Mouse (Mus musculus): ENCODE measurements around the gene Atg4d.

The Atg4d gene

DNA sequence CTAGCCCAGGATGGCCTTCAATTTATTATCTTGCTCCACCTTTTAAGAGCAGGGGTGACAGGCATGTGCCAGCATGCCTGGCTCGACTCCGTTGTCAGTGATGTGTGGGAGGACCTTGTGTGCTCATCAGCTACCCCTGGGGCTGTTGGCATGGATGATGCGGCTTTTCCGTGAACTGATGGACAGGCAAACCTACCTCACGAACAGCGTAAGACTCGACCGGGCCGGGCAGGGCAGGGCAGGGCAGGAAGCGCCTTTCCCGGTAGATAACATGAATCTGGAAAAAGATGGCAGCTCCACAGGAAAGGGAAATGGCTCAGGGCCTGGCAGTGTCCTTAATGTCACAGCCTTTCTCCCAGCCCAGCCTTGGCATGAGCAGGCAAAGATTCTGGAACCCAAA is 59.2 kb downstream of the Atg4d start:
- Histone ChIP-seq H3K4me1 (replicated peaks; ENCODE audit: low read depth, low read length) (peaks cover 65% of the 10 kb centered on the region), H3K36me3 (ENCODE audit: insufficient read depth, low read length) (no peaks in the 10 kb centered on the region), H3K27me3 (ENCODE audit: insufficient read depth, low read length) (peaks cover 11% of the 10 kb centered on the region), H3K9me3 (ENCODE audit: low read length) (no peaks in the 10 kb centered on the region), H3K4me3 (replicated peaks; ENCODE audit: low read length) (no peak overlapping the region)
- TF ChIP-seq CTCF (conservative IDR thresholded peaks at IDR 0.05; ENCODE audit: low read length) (no peak), NANOG (IDR thresholded peaks at IDR 0.05; ENCODE audit: borderline replicate concordance, low read length) (no peak), POU5F1 (IDR thresholded peaks at IDR 0.05; ENCODE audit: borderline replicate concordance, low read length) (no peak)

Measured in E14TG2a.4 (cell line).